Comparison of ENCODE assay signal across 8 mouse cellular contexts in genomic region chr11:120492878-120493203, GRCm38 (mm10). TPM values are rescaled to one million over a fixed set of nuclear protein-coding genes. Genes with fewer than 3 reads are reported as not detected.
A peak's percentile ranks its signal among the peaks of the same experiment; 100 is the strongest.
DNase-seq lines count a peak whose midpoint lies in the region; ATAC-seq and TF ChIP-seq lines count a peak whose summit lies in the region.

No protein-coding gene starts in this region.

- H3K79me2 ChIP-seq in CH12.LX (replicated peaks; ENCODE audit: control insufficient read depth, extremely low read depth, insufficient read depth, poor library complexity, severe bottlenecking): 0 out of 2 replicates have a peak, but pooled peaks cover 2% of the 10 kb centered on the region

- no peak for ATAC-seq in forebrain, postnatal 0 days
- ATAC-seq in liver, embryonic 16.5 days (ENCODE audit: low read depth): no peak

- H3K4me2 ChIP-seq in CH12.LX (ENCODE audit: insufficient read depth, low read depth, poor library complexity, severe bottlenecking): peak overlapping the region; percentile 55
- H3K4me2 ChIP-seq in forebrain, postnatal 0 days (ENCODE audit: low read depth): peak overlapping the region; percentile 96
- H3K4me2 ChIP-seq in liver, embryonic 16.5 days (ENCODE audit: low read depth, low read length): peak overlapping the region; percentile 98

- H3K9me3 ChIP-seq in CH12.LX (replicated peaks; ENCODE audit: low read length): no peaks in the 10 kb centered on the region
- H3K9me3 ChIP-seq in forebrain, postnatal 0 days (ENCODE audit: low read length): no peaks in the 10 kb centered on the region
- no peaks in the 10 kb centered on the region for H3K9me3 ChIP-seq in liver, embryonic 16.5 days (replicated peaks; ENCODE audit: control insufficient read depth, low read length)

- no peak for TF ChIP-seq POLR2A in CH12.LX (IDR thresholded peaks at IDR 0.05; ENCODE audit: low read depth, low read length)

- WGBS in forebrain, postnatal 0 days: 12% methylated on average over 3 of the region's 3 CpGs
- WGBS in liver, embryonic 16.5 days (ENCODE audit: insufficient replicate concordance): 35% methylated on average over 3 of the region's 3 CpGs

- dilution Hi-C loops in CH12.LX (cut with MboI; ENCODE audit: extremely low pct_ligation_motif_present, extremely low pct_unique_long_range_greater_than_20kb, low sequenced_read_pairs): no loop called here

- no peaks in the 10 kb centered on the region for H3K27me3 ChIP-seq in CH12.LX (replicated peaks)
- H3K27me3 ChIP-seq in forebrain, postnatal 0 days (ENCODE audit: insufficient read depth, low read length): no peaks in the 10 kb centered on the region
- no peaks in the 10 kb centered on the region for H3K27me3 ChIP-seq in liver, embryonic 16.5 days (ENCODE audit: control insufficient read depth, insufficient read depth, low read depth, low read length)

- intact Hi-C loops in gastrocnemius, adult 2 months (cut with DNase I): loop anchor here (5.0 to 10.0 kb wide), 2 partner anchors 219 to 292 kb away; partner anchors contain the start of genes Cenpx, Gps1, Lrrc45 and Rfng

- in situ Hi-C loops in CH12.LX (cut with MboI; ENCODE audit: low pct_ligation_motif_present, low pct_unique_long_range_greater_than_20kb, low sequenced_read_pairs): no loop called here

- TF ChIP-seq CTCF in gastrocnemius, adult 2 months (IDR thresholded peaks at IDR 0.05): no peak
- no peak for TF ChIP-seq CTCF in CH12.LX (conservative IDR thresholded peaks at IDR 0.05 in 1 of 2, IDR thresholded peaks at IDR 0.05 in 1 of 2; ENCODE audit: low read depth in 2 of 2, low read length in 2 of 2)
- TF ChIP-seq CTCF in forebrain, postnatal 0 days (IDR thresholded peaks at IDR 0.05; ENCODE audit: low read depth): no peak

- DNase-seq in gastrocnemius, adult 2 months: no peak
- no peak for DNase-seq in gastrocnemius, postnatal 25 days
- DNase-seq in CH12.LX (ENCODE audit: extremely low read depth): no peak
- no peak for DNase-seq in forebrain, postnatal 0 days
- no peak for DNase-seq in thymus, postnatal 36 days
- no peak for DNase-seq in thymus, postnatal 14 days
- DNase-seq in cerebellum, adult 8-10 months: no peak

- TF ChIP-seq EP300 in CH12.LX (IDR thresholded peaks at IDR 0.05; ENCODE audit: low read length): peak; percentile 22; the same call in 1 of the 2 replicates

- TF ChIP-seq RAD21 in CH12.LX (IDR thresholded peaks at IDR 0.05; ENCODE audit: low read depth, low read length): no peak

- peaks cover 45 to 76% of the 10 kb centered on the region in 2 experiments for H3K36me3 ChIP-seq in CH12.LX (replicated peaks in 1 of 2; ENCODE audit: control insufficient read depth in 1 of 2, insufficient read depth in 1 of 2, low read length in 1 of 2)
- H3K36me3 ChIP-seq in forebrain, postnatal 0 days (ENCODE audit: insufficient read depth): peaks cover 54% of the 10 kb centered on the region
- H3K36me3 ChIP-seq in liver, embryonic 16.5 days (ENCODE audit: control insufficient read depth, insufficient read depth): peaks cover 14% of the 10 kb centered on the region

- peak overlapping the region; percentile 71; the same call in 1 of the 2 replicates for H3K9ac ChIP-seq in CH12.LX (ENCODE audit: insufficient read depth, low read depth)
- peak overlapping the region; percentile 68 for H3K9ac ChIP-seq in forebrain, postnatal 0 days
- peak overlapping the region; percentile 93 for H3K9ac ChIP-seq in liver, embryonic 16.5 days (ENCODE audit: low read depth, low read length)

- H3K4me1 ChIP-seq in CH12.LX (ENCODE audit: control insufficient read depth in 1 of 2, insufficient read depth in 2 of 2): peaks cover 15 to 41% of the 10 kb centered on the region in 2 experiments
- peaks cover 17% of the 10 kb centered on the region for H3K4me1 ChIP-seq in forebrain, postnatal 0 days (ENCODE audit: insufficient read depth)
- peaks cover 35% of the 10 kb centered on the region for H3K4me1 ChIP-seq in liver, embryonic 16.5 days (ENCODE audit: control insufficient read depth, low read depth, low read length)

- H3K4me3 ChIP-seq in gastrocnemius, adult 2 months: peak overlapping the region; percentile 92
- H3K4me3 ChIP-seq in CH12.LX (replicated peaks in 1 of 3; ENCODE audit: low read depth in 2 of 3, low read length in 2 of 3, poor library complexity in 1 of 3): peak overlapping the region; percentile 9 to 75 (median 73)
- peak overlapping the region; percentile 62 for H3K4me3 ChIP-seq in forebrain, postnatal 0 days (ENCODE audit: low read depth, low read length)
- H3K4me3 ChIP-seq in liver, embryonic 16.5 days (ENCODE audit: low read depth, low read length): peak overlapping the region; percentile 93

- H3K27ac ChIP-seq in gastrocnemius, adult 2 months: no peak overlapping the region
- H3K27ac ChIP-seq in CH12.LX (ENCODE audit: insufficient read depth, low read depth): no peak overlapping the region; the same call in 1 of the 2 replicates
- H3K27ac ChIP-seq in forebrain, postnatal 0 days (ENCODE audit: low read depth, low read length): peak overlapping the region; percentile 48; the same call in 1 of the 2 replicates
- peak overlapping the region; percentile 89 for H3K27ac ChIP-seq in liver, embryonic 16.5 days (ENCODE audit: low read length)

TF ChIP-seq in CH12.LX, 34 proteins besides CTCF, POLR2A, EP300 and RAD21:
- no peak for TF ChIP-seq TCF12 (IDR thresholded peaks at IDR 0.05; ENCODE audit: low read depth, low read length)
- no peak for TF ChIP-seq NELFE (IDR thresholded peaks at IDR 0.05; ENCODE audit: low read depth, low read length)
- no peak for TF ChIP-seq MAZ (IDR thresholded peaks at IDR 0.05; ENCODE audit: low read depth, low read length)
- no peak for TF ChIP-seq CHD2 (IDR thresholded peaks at IDR 0.05; ENCODE audit: low read length)
- TF ChIP-seq MXI1 (IDR thresholded peaks at IDR 0.05; ENCODE audit: low read depth, low read length): peak; percentile 36; the same call in 1 of the 2 replicates
- no peak for TF ChIP-seq ZNF384 (IDR thresholded peaks at IDR 0.05; ENCODE audit: low read depth, low read length)
- TF ChIP-seq HCFC1 (IDR thresholded peaks at IDR 0.05; ENCODE audit: low read depth, low read length): peak; percentile 21; the same call in 1 of the 2 replicates

RNA-seq across cellular contexts. Expression of gene Slc25a10, which starts 1.2 kb away (rescaled TPM):
- total RNA-seq in gastrocnemius, adult 2 months (2021): 1 to 10 TPM; 2.8 to 4.1 TPM
- total RNA-seq in gastrocnemius, postnatal 25 days (2021): 1 to 10 TPM; 3.2 to 8.7 TPM
- total RNA-seq in CH12.LX (2012; rRNA removed): 32.9 and 48.5 TPM in 2 replicates
- 29.5 and 34.6 TPM in 2 replicates for total RNA-seq in CH12.LX (2014; rRNA removed)
- 43.4 and 45.9 TPM in 2 replicates for polyA plus RNA-seq in CH12.LX (2012; ENCODE audit: insufficient read length, low read depth)
- total RNA-seq in forebrain, postnatal 0 days (2014; rRNA removed): 20.9 and 22.8 TPM in 2 replicates
- 20.5 and 21.1 TPM in 2 replicates for polyA plus RNA-seq in forebrain, postnatal 0 days (2015; fragmentation: Nextera tagmentation; extraction: Ambion mirVana)
- 37.0 and 38.9 TPM in 2 replicates for polyA plus RNA-seq in liver, embryonic 16.5 days (2015; fragmentation: Nextera tagmentation; extraction: Ambion mirVana)

RNA-seq across cellular contexts. Expression of gene Mrpl12, which starts 8.4 kb away (rescaled TPM):
- total RNA-seq in gastrocnemius, adult 2 months (2021): 100 to 1,000 TPM; 120 to 177 TPM
- total RNA-seq in gastrocnemius, postnatal 25 days (2021): 100 to 1,000 TPM; 156 to 166 TPM
- total RNA-seq in CH12.LX (2012; rRNA removed) (267 and 336 TPM in 2 replicates), CH12.LX (2014; rRNA removed) (47.5 and 60.3 TPM in 2 replicates)
- polyA plus RNA-seq in CH12.LX (2012; ENCODE audit: insufficient read length, low read depth): 341 and 363 TPM in 2 replicates
- total RNA-seq in forebrain, postnatal 0 days (2014; rRNA removed): 42.6 and 49.9 TPM in 2 replicates
- 143 and 179 TPM in 2 replicates for polyA plus RNA-seq in forebrain, postnatal 0 days (2015; fragmentation: Nextera tagmentation; extraction: Ambion mirVana)
- 81.5 and 83.1 TPM in 2 replicates for polyA plus RNA-seq in liver, embryonic 16.5 days (2015; fragmentation: Nextera tagmentation; extraction: Ambion mirVana)

RNA-seq across cellular contexts. Expression of gene Arl16, which starts 25.4 kb away (rescaled TPM):
- 1 to 10 TPM; 5.6 to 6.3 TPM for total RNA-seq in gastrocnemius, adult 2 months (2021)
- total RNA-seq in gastrocnemius, postnatal 25 days (2021): 1 to 10 TPM; 5.2 to 9.1 TPM
- total RNA-seq in CH12.LX (2012; rRNA removed) (24.8 and 26.1 TPM in 2 replicates), CH12.LX (2014; rRNA removed) (34.6 and 42.6 TPM in 2 replicates)
- 19.8 and 22.8 TPM in 2 replicates for polyA plus RNA-seq in CH12.LX (2012; ENCODE audit: insufficient read length, low read depth)
- 35.2 and 37.8 TPM in 2 replicates for total RNA-seq in forebrain, postnatal 0 days (2014; rRNA removed)
- 40.3 and 56.4 TPM in 2 replicates for polyA plus RNA-seq in forebrain, postnatal 0 days (2015; fragmentation: Nextera tagmentation; extraction: Ambion mirVana)
- 12.4 and 12.5 TPM in 2 replicates for polyA plus RNA-seq in liver, embryonic 16.5 days (2015; fragmentation: Nextera tagmentation; extraction: Ambion mirVana)

RNA-seq across cellular contexts. Expression of gene Ccdc137, which starts 34.9 kb away (rescaled TPM):
- 1 to 10 TPM; 5.2 to 7.2 TPM for total RNA-seq in gastrocnemius, adult 2 months (2021)
- 1 to 10 TPM; 5.8 to 7.6 TPM for total RNA-seq in gastrocnemius, postnatal 25 days (2021)
- total RNA-seq in CH12.LX (2012; rRNA removed) (30.1 and 43.9 TPM in 2 replicates), CH12.LX (2014; rRNA removed) (54.6 and 61.1 TPM in 2 replicates)
- polyA plus RNA-seq in CH12.LX (2012; ENCODE audit: insufficient read length, low read depth): 70.4 and 104 TPM in 2 replicates
- total RNA-seq in forebrain, postnatal 0 days (2014; rRNA removed): 18.1 and 21.0 TPM in 2 replicates
- 13.6 and 15.4 TPM in 2 replicates for polyA plus RNA-seq in forebrain, postnatal 0 days (2015; fragmentation: Nextera tagmentation; extraction: Ambion mirVana)
- 15.0 and 15.2 TPM in 2 replicates for polyA plus RNA-seq in liver, embryonic 16.5 days (2015; fragmentation: Nextera tagmentation; extraction: Ambion mirVana)

RNA-seq across cellular contexts. Expression of gene Oxld1, which starts 35.0 kb away (rescaled TPM):
- total RNA-seq in gastrocnemius, adult 2 months (2021): 10 to 100 TPM; 19.1 to 31.8 TPM
- 10 to 100 TPM; 23.3 to 25.0 TPM for total RNA-seq in gastrocnemius, postnatal 25 days (2021)
- 18.7 and 31.4 TPM in 2 replicates for total RNA-seq in CH12.LX (2012; rRNA removed)
- total RNA-seq in CH12.LX (2014; rRNA removed): 17.6 and 20.3 TPM in 2 replicates
- 10.4 and 12.2 TPM in 2 replicates for polyA plus RNA-seq in CH12.LX (2012; ENCODE audit: insufficient read length, low read depth)
- total RNA-seq in forebrain, postnatal 0 days (2014; rRNA removed): 9.9 and 15.2 TPM in 2 replicates
- polyA plus RNA-seq in forebrain, postnatal 0 days (2015; fragmentation: Nextera tagmentation; extraction: Ambion mirVana): 12.7 and 13.8 TPM in 2 replicates
- polyA plus RNA-seq in liver, embryonic 16.5 days (2015; fragmentation: Nextera tagmentation; extraction: Ambion mirVana): 9.1 and 9.3 TPM in 2 replicates

Comparison
In these comparisons a context has a peak if more than half of its experiments do, and no peak if none do; other contexts are left out.
1. H3K27ac ChIP-seq: peak in forebrain, postnatal 0 days (single experiment) and liver, embryonic 16.5 days (single experiment); none in gastrocnemius, adult 2 months (single experiment) and CH12.LX (single experiment).
2. Peak in every context shown above with its lines, with median percentiles within 50 percentile points of each other: H3K4me3 ChIP-seq, H3K4me2 ChIP-seq and H3K9ac ChIP-seq.